Mouse (Mus musculus) limb, embryonic 11.5 days (tissue): ENCODE measurements at regions not wholly inside any gene's neighbourhood (a gene's known extent, or its start where the extent isn't known, plus 50 kb on each side); places are given as distances from the start of the nearest gene placed in this dataset.

ENCODE experiments used
- ATAC-seq: fragments of 200-750 bp; cut with Nextera tagmentation; 2 replicates; pipeline ENCODE4 v1.8.0; 2017; ENCODE audit warnings: low read depth; ENCODE audit not compliant: insufficient number of reproducible peaks, low FRiP score, low TSS enrichment
- DNase-seq: peaks from one replicate; pipeline ENCODE4 v3.0.0-alpha.2; 2015; ENCODE audit warnings: low spot score
- H3K27ac ChIP-seq: fragments of 300-500 bp; sonication (generic); replicated peaks from 2 replicates; pipeline ENCODE4 v1.5.1; 2014; ENCODE audit warnings: low read depth, mild to moderate bottlenecking, low read length
- H3K27me3 ChIP-seq: fragments of 300-500 bp; sonication (generic); 2 replicates; pipeline ENCODE4 v1.6.1; 2014; ENCODE audit warnings: mild to moderate bottlenecking, low read length, mixed read lengths; ENCODE audit not compliant: control insufficient read depth, insufficient read depth
- H3K36me3 ChIP-seq: fragments of 300-500 bp; sonication (generic); 2 replicates; pipeline ENCODE4 v1.6.1; 2014; ENCODE audit warnings: mild to moderate bottlenecking, low read length, moderate library complexity, mixed read lengths; ENCODE audit not compliant: control insufficient read depth, insufficient read depth
- H3K4me1 ChIP-seq: fragments of 300-500 bp; sonication (generic); 2 replicates; pipeline ENCODE4 v1.6.1; 2014; ENCODE audit warnings: low read length, mixed read lengths; ENCODE audit not compliant: control insufficient read depth, insufficient read depth
- H3K4me2 ChIP-seq: fragments of 300-500 bp; sonication (generic); 2 replicates; pipeline ENCODE4 v1.6.1; 2014; ENCODE audit warnings: low read depth, mild to moderate bottlenecking, moderate library complexity; ENCODE audit not compliant: severe bottlenecking
- H3K4me3 ChIP-seq: fragments of 300-500 bp; sonication (generic); 2 replicates; pipeline ENCODE4 v1.5.1; 2014; ENCODE audit warnings: low read depth, low read length
- H3K9ac ChIP-seq: fragments of 300-500 bp; sonication (generic); 2 replicates; pipeline ENCODE4 v1.6.1; 2014; ENCODE audit warnings: mild to moderate bottlenecking, low read length
- H3K9me3 ChIP-seq: fragments of 300-500 bp; sonication (generic); 2 replicates; pipeline ENCODE4 v1.6.1; 2016; ENCODE audit warnings: low read length; ENCODE audit not compliant: control insufficient read depth
- WGBS: fragments of 180-500 bp; shearing (Covaris S2); extraction: QIAGEN DNeasy Blood & Tissue Kit; methylation state at CpG from one replicate; pipeline ENCODE4 v1.1.7; 2014; 5-methylcytosine and 5-hydroxymethylcytosine counted together

- Histone ChIP-seq H3K9me3 (no peaks in the 10 kb centered on the region), H3K27ac (no peak overlapping the region), H3K4me2 (no peak overlapping the region), H3K4me3 (no peak overlapping the region), H3K4me1 (0 out of 2 replicates have a peak, but pooled peaks cover 4% of the 10 kb centered on the region), H3K36me3 (no peaks in the 10 kb centered on the region), H3K27me3 (no peaks in the 10 kb centered on the region), H3K9ac (no peak overlapping the region)
- ATAC-seq (no peak), DNase-seq (no peak)
- WGBS, result 37% methylated on average over 10 of the region's 10 CpGs
Measured at GRCm38 (mm10) chr19:53440327-53441055, 50.1 kb upstream of the Smndc1 start.
